Mouse (Mus musculus) hindbrain, embryonic 10.5 days (tissue): ENCODE measurements around the gene Prr15l. TPM values are rescaled to one million over a fixed set of nuclear protein-coding genes. Genes with fewer than 3 reads are reported as not detected.

Experiments used
- DNase-seq: peaks from one replicate; pipeline ENCODE4 v3.0.0-alpha.2; 2017; ENCODE audit warnings: low spot score
- H3K27ac ChIP-seq: fragments of 300-500 bp; sonication (generic); 2 replicates; pipeline ENCODE4 v1.5.1; 2016; ENCODE audit warnings: mild to moderate bottlenecking, moderate library complexity
- H3K27me3 ChIP-seq: fragments of 300-500 bp; sonication (generic); 2 replicates; pipeline ENCODE4 v1.6.1; 2016; ENCODE audit warnings: mild to moderate bottlenecking; ENCODE audit not compliant: poor library complexity, insufficient read depth, severe bottlenecking
- H3K36me3 ChIP-seq: fragments of 300-500 bp; sonication (generic); 2 replicates; pipeline ENCODE4 v1.6.1; 2016; ENCODE audit warnings: mild to moderate bottlenecking, moderate library complexity
- H3K4me1 ChIP-seq: fragments of 300-500 bp; sonication (generic); replicated peaks from 2 replicates; pipeline ENCODE4 v1.6.1; 2016; ENCODE audit warnings: mild to moderate bottlenecking
- H3K4me3 ChIP-seq: fragments of 300-500 bp; sonication (generic); 2 replicates; pipeline ENCODE4 v1.5.1; 2016; ENCODE audit warnings: mild to moderate bottlenecking, moderate library complexity
- H3K9me3 ChIP-seq: fragments of 300-500 bp; sonication (generic); 2 replicates; pipeline ENCODE4 v1.6.1; 2016; ENCODE audit warnings: mild to moderate bottlenecking, moderate library complexity
- WGBS: fragments of 180-500 bp; shearing (Covaris S2); methylation state at CpG from one replicate; pipeline ENCODE4 v1.1.7; 2016; 5-methylcytosine and 5-hydroxymethylcytosine counted together
- polyA plus RNA-seq: library from polyadenylated mRNA; unstranded; fragments of >200 nt; fragmentation: Nextera tagmentation; extraction: Ambion mirVana; gene quantifications from 2 replicates; pipeline ENCODE4 v1.2.1, GENCODE M21; 2016

Gene Prr15l
- polyA plus RNA-seq, 1 experiment from 2014 or later: 0.75 TPM

DNA sequence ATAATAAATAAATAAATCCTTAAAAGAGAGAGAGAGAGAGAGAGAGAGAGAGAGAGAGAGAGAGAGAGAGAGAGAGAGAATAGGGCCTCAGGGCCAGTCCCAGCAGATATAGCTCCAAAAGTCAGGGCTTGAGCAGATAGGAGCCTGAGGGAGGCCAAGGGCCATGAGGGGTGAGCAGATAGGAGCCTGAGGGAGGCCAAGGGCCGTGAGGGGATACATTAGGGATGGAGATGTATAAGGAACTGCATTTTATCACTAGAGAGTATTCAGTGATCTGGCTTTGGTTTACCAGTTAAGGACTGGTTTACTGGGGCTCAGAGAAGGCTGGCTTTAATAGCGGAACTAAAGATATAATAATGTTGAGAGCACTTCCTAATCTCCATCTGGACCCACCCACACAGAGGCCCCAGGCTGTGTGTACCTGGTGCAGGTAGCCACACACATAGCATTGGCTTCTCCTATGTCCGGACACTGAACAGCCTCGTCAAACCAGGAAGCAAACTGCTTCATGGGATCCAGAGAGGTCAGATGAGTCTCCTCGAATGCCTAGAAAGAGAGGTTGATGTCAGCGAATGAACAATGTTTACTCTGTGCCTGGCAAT, 14.2 kb downstream of the Prr15l start:
- peak overlapping the region; percentile 66; the same call in 1 of the 2 replicates for H3K4me3 ChIP-seq
- H3K27me3 ChIP-seq: peaks cover 17% of the 10 kb centered on the region; the same call in 1 of the 2 replicates
- DNase-seq: no peak
- H3K9me3 ChIP-seq: no peaks in the 10 kb centered on the region
- H3K27ac ChIP-seq: no peak overlapping the region
- peaks cover 25% of the 10 kb centered on the region for H3K4me1 ChIP-seq
- 79% methylated on average over 6 of the region's 6 CpGs for WGBS
- H3K36me3 ChIP-seq: no peaks in the 10 kb centered on the region

DNA sequence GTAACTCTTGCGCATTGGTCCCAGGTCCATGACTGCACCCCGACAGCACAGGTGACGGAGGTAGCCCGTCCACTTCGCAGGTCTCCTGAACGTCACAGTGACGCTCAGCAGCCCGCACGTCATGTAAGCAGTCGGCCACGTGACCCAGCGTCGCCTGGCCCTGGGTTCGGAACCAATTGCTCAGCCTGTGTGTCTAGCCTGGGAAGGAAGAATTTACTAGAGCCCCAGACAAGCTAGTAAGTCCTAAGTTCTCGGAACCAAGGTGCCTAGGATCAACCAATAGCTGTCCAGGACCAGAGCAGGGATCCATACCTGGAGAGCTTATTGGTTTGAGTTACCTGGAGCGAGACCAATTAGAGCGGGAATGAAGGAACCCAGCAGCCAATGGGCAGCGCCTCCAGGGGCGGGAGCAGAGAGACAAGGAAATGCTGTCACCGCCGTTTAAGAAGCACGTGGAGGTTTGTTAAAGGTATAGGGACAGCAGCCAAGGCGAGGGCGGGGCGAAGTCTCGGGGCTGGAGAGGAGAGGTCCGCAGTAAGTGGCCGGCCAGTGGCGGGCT, 15.9 kb downstream of the Prr15l start, which contains the start of gene Pnpo:
Gene Pnpo (minus strand): TSS at position 241 of the 559 bp plus-strand sequence.
- Histone ChIP-seq H3K36me3 (peaks cover 5% of the 10 kb centered on the region), H3K4me1 (peaks cover 22% of the 10 kb centered on the region), H3K4me3 (peak within 1 kb of the TSS; percentile 66), H3K9me3 (no peaks in the 10 kb centered on the region), H3K27ac (peak within 1 kb of the TSS; percentile 84), H3K27me3 (peaks cover 17% of the 10 kb centered on the region; the same call in 1 of the 2 replicates)
- under 1% methylated on average over 29 of the region's 29 CpGs for WGBS
- DNase-seq: peak; percentile 90

DNA sequence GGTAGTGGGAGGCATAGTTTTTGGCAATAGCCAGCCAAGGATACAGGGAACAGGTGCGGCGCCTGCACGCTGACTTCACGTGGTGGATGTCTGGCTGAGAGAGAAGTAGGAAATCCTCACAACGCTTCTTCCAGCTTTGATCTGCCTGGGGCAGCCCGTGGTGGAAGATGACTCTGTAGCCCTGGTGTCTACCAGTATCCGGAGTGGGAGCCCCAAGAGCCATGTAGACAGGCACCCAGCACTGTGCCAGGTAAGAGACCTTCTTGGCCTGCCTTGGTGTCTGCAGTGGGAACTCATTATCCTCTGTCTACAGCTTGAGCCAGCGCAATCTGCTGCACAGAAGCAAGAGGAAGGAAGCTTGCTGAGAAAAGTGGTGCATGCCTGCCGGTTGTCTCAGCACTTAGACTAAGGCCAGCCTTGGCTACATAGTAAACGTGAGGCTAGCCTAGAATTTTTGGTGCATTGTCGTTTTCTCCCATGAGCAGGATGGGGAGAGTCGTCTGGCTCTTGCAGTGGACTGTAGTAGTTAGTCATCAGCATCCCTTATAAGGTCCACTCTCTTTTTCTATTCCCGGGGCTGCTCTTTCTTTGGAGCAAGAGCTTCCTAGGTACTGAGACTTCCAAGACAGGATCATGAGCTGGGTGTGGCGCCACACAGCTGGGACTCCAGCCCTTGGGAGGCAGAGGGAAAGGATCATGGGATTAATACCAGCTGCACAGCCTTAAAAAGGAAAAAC, 17.1 kb downstream of the Prr15l start:
- Histone ChIP-seq H3K27me3 (peaks cover 17% of the 10 kb centered on the region; the same call in 1 of the 2 replicates), H3K27ac (peak overlapping the region; percentile 84), H3K4me1 (peaks cover 22% of the 10 kb centered on the region), H3K4me3 (peak overlapping the region; percentile 66), H3K9me3 (no peaks in the 10 kb centered on the region), H3K36me3 (peaks cover 17% of the 10 kb centered on the region)
- DNase-seq: no peak
- 86% methylated on average over 14 of the region's 14 CpGs for WGBS

DNA sequence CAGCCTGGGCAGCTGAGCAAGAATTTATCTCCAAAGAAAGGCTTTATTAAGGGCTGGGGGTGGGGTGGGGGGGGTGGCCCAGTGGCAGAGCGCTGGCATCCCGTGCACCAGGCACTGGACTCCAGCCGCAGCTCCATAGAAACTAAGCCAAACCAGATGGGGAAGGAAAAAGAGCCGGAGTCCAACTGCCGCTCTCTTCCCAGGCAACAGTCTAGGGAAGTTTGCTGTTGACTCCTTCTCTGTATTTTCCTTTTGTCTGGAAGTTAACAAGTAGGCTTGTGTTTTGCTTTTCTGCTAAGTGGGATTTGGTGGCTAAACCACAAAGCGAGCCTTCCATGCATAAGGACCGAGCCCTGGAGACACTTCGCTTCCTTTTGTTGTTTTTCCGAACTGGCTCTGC, 18.6 kb downstream of the Prr15l start:
- Histone ChIP-seq H3K4me3 (peak overlapping the region; percentile 21; the same call in 1 of the 2 replicates), H3K36me3 (peaks cover 32% of the 10 kb centered on the region), H3K9me3 (no peaks in the 10 kb centered on the region), H3K27ac (0 out of 2 replicates have a peak overlapping the region, but pooled peaks have one; percentile 35), H3K4me1 (peaks cover 22% of the 10 kb centered on the region), H3K27me3 (peaks cover 17% of the 10 kb centered on the region; the same call in 1 of the 2 replicates)
- DNase-seq: no peak
- 81% methylated on average over 9 of the region's 9 CpGs for WGBS

DNA sequence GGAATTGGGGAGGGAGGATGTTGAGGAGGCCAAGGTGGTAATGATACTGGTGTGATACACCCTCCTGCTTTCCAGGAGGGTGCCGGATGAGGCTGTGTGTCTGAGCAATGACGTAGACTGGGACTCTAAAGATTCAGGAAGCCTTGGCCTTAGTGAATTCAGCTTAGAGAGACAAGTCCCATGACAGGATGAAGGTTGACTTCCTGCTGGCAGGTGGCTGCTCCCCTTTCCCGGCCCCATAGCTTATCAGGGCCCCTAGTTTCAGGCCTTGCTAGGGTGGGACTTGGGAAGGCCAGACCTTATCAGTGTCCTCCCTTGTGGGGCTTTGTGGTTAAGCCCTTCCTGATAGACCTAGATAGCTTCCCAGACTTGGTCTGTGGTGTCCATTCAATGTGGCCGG, 19.9 kb downstream of the Prr15l start:
- H3K27me3 ChIP-seq: 0 out of 2 replicates have a peak, but pooled peaks cover 14% of the 10 kb centered on the region
- H3K4me3 ChIP-seq: no peak overlapping the region
- no peak overlapping the region for H3K27ac ChIP-seq
- H3K36me3 ChIP-seq: peaks cover 45% of the 10 kb centered on the region
- H3K9me3 ChIP-seq: no peaks in the 10 kb centered on the region
- no peak for DNase-seq
- H3K4me1 ChIP-seq: peaks cover 22% of the 10 kb centered on the region
- 93% methylated on average over 4 of the region's 4 CpGs for WGBS

DNA sequence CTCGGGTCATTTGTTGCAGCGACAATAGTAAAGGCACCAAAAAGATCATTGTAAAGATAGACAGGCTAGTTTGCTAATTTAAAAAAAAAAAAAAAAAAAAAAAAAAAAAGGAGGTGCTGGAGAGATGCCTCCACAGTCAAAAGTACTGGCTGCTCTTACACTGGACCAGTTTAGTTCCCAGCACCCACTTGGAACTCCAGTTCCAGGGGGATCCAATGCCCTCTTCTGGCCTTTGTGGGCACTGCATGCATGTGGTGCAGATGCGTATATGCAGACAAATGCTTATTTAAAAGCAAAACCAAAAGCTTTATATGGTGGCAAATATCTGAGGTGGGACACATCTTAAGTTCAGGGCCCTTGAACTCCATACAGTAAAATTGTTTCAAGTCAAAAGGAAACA, 22.9 kb downstream of the Prr15l start:
- Histone ChIP-seq H3K4me3 (no peak overlapping the region), H3K9me3 (no peaks in the 10 kb centered on the region), H3K27me3 (no peaks in the 10 kb centered on the region), H3K36me3 (peaks cover 75% of the 10 kb centered on the region), H3K4me1 (no peaks in the 10 kb centered on the region), H3K27ac (no peak overlapping the region)
- no peak for DNase-seq
- 97% methylated on average over 3 of the region's 3 CpGs for WGBS

DNA sequence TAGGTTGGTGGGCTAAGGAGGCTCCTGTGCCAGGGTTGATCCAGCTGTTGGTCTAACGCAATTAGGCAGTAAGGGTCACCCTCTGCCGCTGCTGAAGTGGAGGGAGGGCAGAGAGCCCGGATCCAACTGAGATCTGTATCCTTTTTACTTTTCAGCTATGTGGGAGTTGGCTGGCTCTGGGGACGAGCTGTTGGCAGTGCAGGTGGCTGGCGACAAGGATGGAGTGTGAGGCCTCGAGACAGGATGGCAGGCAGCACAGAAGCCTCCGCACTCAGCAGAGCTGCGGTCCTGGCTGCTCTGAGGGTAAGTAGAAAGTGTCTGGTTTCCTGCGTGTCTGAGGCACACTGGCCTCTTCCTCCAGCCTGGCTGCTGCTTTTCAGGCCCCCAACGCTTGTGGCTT, 24.5 kb downstream of the Prr15l start:
- WGBS: 88% methylated on average over 10 of the region's 10 CpGs
- no peaks in the 10 kb centered on the region for H3K4me1 ChIP-seq
- H3K27ac ChIP-seq: no peak overlapping the region
- no peak overlapping the region for H3K4me3 ChIP-seq
- no peaks in the 10 kb centered on the region for H3K9me3 ChIP-seq
- H3K27me3 ChIP-seq: no peaks in the 10 kb centered on the region
- H3K36me3 ChIP-seq: peaks cover 91% of the 10 kb centered on the region
- DNase-seq: no peak

DNA sequence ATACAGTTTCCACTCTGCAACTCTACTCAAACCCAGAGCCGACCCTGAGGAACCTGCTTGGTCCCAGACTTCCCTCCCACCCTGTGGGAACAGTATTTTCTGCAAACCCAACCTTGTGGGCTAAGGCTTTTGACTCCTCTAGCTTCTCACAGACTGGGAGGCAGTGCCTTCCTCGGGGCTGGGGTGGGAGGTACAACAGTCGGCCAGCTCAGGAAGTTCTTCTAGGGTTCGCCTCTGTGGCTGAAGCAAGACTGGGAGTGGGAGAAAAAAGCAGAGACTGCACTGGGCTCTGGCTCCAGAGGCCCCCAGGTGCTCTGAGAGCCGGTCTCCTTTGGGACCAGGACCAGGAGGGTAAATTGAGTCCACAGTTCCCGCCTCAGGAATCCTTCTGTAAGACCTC, 25.0 kb downstream of the Prr15l start:
- H3K4me3 ChIP-seq: no peak overlapping the region
- no peak overlapping the region for H3K27ac ChIP-seq
- 77% methylated on average over 6 of the region's 6 CpGs for WGBS
- H3K27me3 ChIP-seq: no peaks in the 10 kb centered on the region
- H3K4me1 ChIP-seq: no peaks in the 10 kb centered on the region
- DNase-seq: no peak
- no peaks in the 10 kb centered on the region for H3K9me3 ChIP-seq
- H3K36me3 ChIP-seq: peaks cover 96% of the 10 kb centered on the region

DNA sequence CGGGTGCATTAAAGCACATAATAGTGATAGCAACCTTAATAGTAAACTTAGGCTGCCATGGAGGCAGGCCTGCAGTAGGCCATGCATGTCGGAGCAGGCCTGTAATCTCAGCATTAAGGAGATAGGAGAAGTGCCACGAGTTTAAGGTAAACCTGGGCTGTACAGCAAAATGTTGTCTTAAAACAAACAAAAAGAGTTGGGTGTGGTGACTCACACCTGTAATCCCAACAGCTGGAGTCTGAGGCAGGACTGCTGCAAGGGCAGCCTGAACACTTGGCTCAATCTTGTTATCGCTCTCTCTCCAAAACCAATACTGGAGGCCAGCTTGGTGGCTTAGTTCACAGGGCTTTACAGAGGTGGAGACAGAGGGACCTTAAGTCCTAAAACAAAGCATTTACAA, 27.2 kb downstream of the Prr15l start:
- Histone ChIP-seq H3K36me3 (peaks cover 97% of the 10 kb centered on the region), H3K4me3 (no peak overlapping the region), H3K4me1 (no peaks in the 10 kb centered on the region), H3K9me3 (no peaks in the 10 kb centered on the region), H3K27me3 (no peaks in the 10 kb centered on the region), H3K27ac (no peak overlapping the region)
- 92% methylated on average over 4 of the region's 4 CpGs for WGBS
- DNase-seq: no peak

DNA sequence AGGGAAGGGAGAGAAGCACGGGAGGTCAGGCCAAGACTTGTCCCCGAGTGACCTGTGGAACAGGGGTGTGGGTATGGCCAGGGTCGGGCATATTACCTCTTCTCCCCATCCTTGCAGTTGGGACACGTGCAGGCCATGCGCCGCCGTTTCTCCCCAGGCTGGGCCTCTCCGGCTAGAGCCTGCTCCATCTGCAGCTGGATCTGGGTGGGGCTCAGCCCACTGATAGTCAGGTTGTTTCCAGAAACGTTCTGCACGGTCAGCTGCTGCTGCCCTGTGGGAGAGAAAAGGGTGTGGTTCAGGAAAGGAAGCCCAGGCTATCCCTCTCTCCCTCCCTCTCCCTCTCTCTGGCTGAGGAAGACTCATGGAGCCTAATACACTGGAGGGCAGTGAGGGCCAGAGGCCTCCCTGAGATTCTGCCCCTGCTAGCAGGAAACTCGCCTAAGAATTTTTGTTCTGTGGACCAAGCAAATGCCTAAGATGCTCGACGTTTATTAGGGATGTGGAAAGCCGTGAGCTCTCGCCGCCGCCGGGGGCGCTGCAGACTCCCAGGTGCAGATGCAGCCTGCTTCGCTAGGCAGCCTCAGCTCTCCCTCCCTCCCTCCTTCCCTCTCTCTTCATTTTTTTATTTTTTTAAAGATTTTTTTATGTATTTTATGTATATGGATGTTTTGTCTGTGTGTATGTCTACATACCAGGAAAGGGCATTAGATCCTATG, 28.3 kb downstream of the Prr15l start:
- Histone ChIP-seq H3K36me3 (peaks cover 97% of the 10 kb centered on the region), H3K27ac (no peak overlapping the region), H3K4me1 (no peaks in the 10 kb centered on the region), H3K9me3 (no peaks in the 10 kb centered on the region), H3K4me3 (no peak overlapping the region), H3K27me3 (no peaks in the 10 kb centered on the region)
- WGBS: 61% methylated on average over 20 of the region's 20 CpGs
- DNase-seq: no peak

DNA sequence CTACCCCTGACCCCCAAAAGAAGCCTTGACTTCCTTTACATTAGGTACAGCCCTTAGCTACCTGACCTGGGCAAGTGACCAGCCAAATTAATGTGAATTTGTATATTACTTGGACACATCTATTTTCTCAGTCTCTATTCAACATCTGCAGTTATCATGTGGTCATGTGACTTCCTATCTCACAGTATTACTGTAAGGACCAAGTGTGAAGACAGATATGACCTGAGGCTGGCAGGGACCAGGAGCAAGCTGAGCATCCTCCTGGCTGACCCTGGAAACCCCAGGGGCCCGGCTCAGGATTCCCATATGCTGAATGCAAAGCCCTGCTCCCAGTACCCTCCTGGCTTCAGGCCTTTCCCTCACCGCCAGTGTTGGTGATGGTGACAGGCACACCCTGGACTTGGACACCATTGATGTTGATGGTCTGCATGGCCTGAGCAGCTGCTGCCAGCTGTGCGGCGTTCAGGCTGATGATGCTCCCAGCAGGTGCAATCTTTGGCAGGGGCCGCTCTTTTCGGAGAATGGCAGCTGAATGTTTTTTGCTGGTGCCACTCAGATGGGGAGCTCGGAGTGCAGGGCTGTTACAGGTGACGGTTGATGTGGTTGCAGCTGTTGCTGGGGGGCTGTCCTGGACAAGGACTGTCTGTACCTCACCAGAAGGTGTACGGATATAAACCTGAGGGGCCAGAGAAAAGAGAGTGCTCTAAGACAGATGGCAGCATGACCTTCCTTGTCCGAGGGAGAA, 29.3 kb downstream of the Prr15l start:
- no peaks in the 10 kb centered on the region for H3K27me3 ChIP-seq
- H3K4me3 ChIP-seq: no peak overlapping the region
- no peak overlapping the region for H3K27ac ChIP-seq
- no peaks in the 10 kb centered on the region for H3K4me1 ChIP-seq
- 92% methylated on average over 10 of the region's 10 CpGs for WGBS
- peaks cover 97% of the 10 kb centered on the region for H3K36me3 ChIP-seq
- no peak for DNase-seq
- no peaks in the 10 kb centered on the region for H3K9me3 ChIP-seq

DNA sequence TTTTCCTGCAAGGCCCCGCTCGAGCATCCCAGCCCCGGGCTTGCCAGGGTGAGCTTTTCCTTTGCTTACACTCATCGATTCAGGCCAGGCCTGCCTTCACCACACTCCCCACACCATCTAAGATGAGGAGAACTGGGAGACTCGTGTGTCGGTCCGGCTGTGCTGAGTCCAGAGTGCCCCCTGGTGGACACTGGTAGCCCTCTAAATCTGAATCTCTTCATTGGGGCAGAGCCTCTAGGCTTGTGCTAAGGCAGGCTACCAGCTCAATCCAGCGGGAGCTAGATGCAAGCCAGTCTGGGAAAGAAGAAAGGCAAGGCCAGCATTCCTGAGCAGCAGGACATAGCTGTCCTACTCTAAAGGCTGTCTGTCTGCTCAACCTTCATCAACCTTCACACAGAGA, 35.7 kb downstream of the Prr15l start:
- 23% methylated on average over 8 of the region's 8 CpGs for WGBS
- peak; percentile 86 for DNase-seq
- Histone ChIP-seq H3K27me3 (no peaks in the 10 kb centered on the region), H3K9me3 (no peaks in the 10 kb centered on the region), H3K36me3 (peaks cover 60% of the 10 kb centered on the region), H3K4me1 (peaks cover 17% of the 10 kb centered on the region; the same call in 1 of the 2 replicates), H3K4me3 (no peak overlapping the region), H3K27ac (no peak overlapping the region; the same call in 1 of the 2 replicates)
